Mouse (Mus musculus) embryonic facial prominence, embryonic 10.5 days (tissue): ENCODE measurements around the gene Gfod1. TPM values are rescaled to one million over a fixed set of nuclear protein-coding genes. Genes with fewer than 3 reads are reported as not detected.

Experiments used
- DNase-seq: peaks from one replicate; pipeline ENCODE4 v3.0.0-alpha.2; 2017; ENCODE audit warnings: low spot score
- H3K27ac ChIP-seq: fragments of 300-500 bp; sonication (generic); replicated peaks from 2 replicates; pipeline ENCODE4 v1.5.1; 2016; ENCODE audit warnings: mild to moderate bottlenecking
- H3K27me3 ChIP-seq: fragments of 300-500 bp; sonication (generic); replicated peaks from 2 replicates; pipeline ENCODE4 v1.6.1; 2016; ENCODE audit warnings: low read depth, mild to moderate bottlenecking; ENCODE audit not compliant: poor library complexity, severe bottlenecking
- H3K36me3 ChIP-seq: fragments of 300-500 bp; sonication (generic); replicated peaks from 2 replicates; pipeline ENCODE4 v1.6.1; 2016; ENCODE audit warnings: mild to moderate bottlenecking, moderate library complexity
- H3K4me1 ChIP-seq: fragments of 300-500 bp; sonication (generic); 2 replicates; pipeline ENCODE4 v1.6.1; 2016
- H3K4me3 ChIP-seq: fragments of 300-500 bp; sonication (generic); 2 replicates; pipeline ENCODE4 v1.5.1; 2016; ENCODE audit warnings: mild to moderate bottlenecking, moderate library complexity
- H3K9me3 ChIP-seq: fragments of 300-500 bp; sonication (generic); 2 replicates; pipeline ENCODE4 v1.6.1; 2016; ENCODE audit warnings: mild to moderate bottlenecking
- WGBS: fragments of 180-500 bp; shearing (Covaris S2); methylation state at CpG from one replicate; pipeline ENCODE4 v1.1.7; 2016; 5-methylcytosine and 5-hydroxymethylcytosine counted together
- polyA plus RNA-seq: library from polyadenylated mRNA; unstranded; fragments of >200 nt; fragmentation: Nextera tagmentation; extraction: Ambion mirVana; gene quantifications from 2 replicates; pipeline ENCODE4 v1.2.1, GENCODE M21; 2016

Gene Gfod1
- polyA plus RNA-seq, 1 experiment from 2014 or later, result 0.40 TPM

- Histone ChIP-seq H3K27me3 (peaks cover 7% of the 10 kb centered on the region; the same call in 1 of the 2 replicates), H3K9me3 (no peaks in the 10 kb centered on the region), H3K4me3 (no peak overlapping the region), H3K27ac (no peak overlapping the region), H3K4me1 (peaks cover 32% of the 10 kb centered on the region), H3K36me3 (no peaks in the 10 kb centered on the region)
- WGBS, result 63% methylated on average over 4 of the region's 4 CpGs
- DNase-seq, result no peak
Measured at GRCm38 (mm10) chr13:43218764-43219163, 85.2 kb downstream of the Gfod1 start.

- no peak for DNase-seq
- no peak overlapping the region for H3K27ac ChIP-seq
- H3K9me3 ChIP-seq, result no peaks in the 10 kb centered on the region
- H3K27me3 ChIP-seq, result peaks cover 7% of the 10 kb centered on the region; the same call in 1 of the 2 replicates
- H3K4me3 ChIP-seq, result no peak overlapping the region
- peaks cover 32% of the 10 kb centered on the region for H3K4me1 ChIP-seq
- 69% methylated on average over 4 of the region's 4 CpGs for WGBS
- no peaks in the 10 kb centered on the region for H3K36me3 ChIP-seq
Measured at GRCm38 (mm10) chr13:43218284-43218683, 85.7 kb downstream of the Gfod1 start.

- 74% methylated on average over 4 of the region's 4 CpGs for WGBS
- no peaks in the 10 kb centered on the region for H3K36me3 ChIP-seq
- no peak for DNase-seq
Measured at GRCm38 (mm10) chr13:43217686-43218085, 86.3 kb downstream of the Gfod1 start.

GRCm38 (mm10) chr13:43217059-43217458 lies 86.9 kb downstream of the Gfod1 start:
- DNase-seq, result no peak
- WGBS, result 88% methylated on average over 8 of the region's 8 CpGs

More at GRCm38 (mm10) chr13:43217686-43218085, 86.3 kb downstream of the Gfod1 start:
- Histone ChIP-seq H3K9me3 (no peaks in the 10 kb centered on the region), H3K27ac (no peak overlapping the region), H3K27me3 (peaks cover 7% of the 10 kb centered on the region; the same call in 1 of the 2 replicates), H3K4me1 (peaks cover 32% of the 10 kb centered on the region), H3K4me3 (no peak overlapping the region)

GRCm38 (mm10) chr13:43215994-43216706 lies 87.8 kb downstream of the Gfod1 start:
- WGBS, result 81% methylated on average over 9 of the region's 9 CpGs
- no peaks in the 10 kb centered on the region for H3K36me3 ChIP-seq

More at GRCm38 (mm10) chr13:43217059-43217458, 86.9 kb downstream of the Gfod1 start:
- H3K9me3 ChIP-seq, result no peaks in the 10 kb centered on the region
- H3K27ac ChIP-seq, result no peak overlapping the region
- peaks cover 37% of the 10 kb centered on the region for H3K4me1 ChIP-seq
- peaks cover 7% of the 10 kb centered on the region; the same call in 1 of the 2 replicates for H3K27me3 ChIP-seq
- no peaks in the 10 kb centered on the region for H3K36me3 ChIP-seq
- H3K4me3 ChIP-seq, result no peak overlapping the region

GRCm38 (mm10) chr13:43215144-43215993 lies 88.6 kb downstream of the Gfod1 start:
- H3K36me3 ChIP-seq, result no peaks in the 10 kb centered on the region
- peak overlapping the region; percentile 43 for H3K4me3 ChIP-seq
- H3K9me3 ChIP-seq, result no peaks in the 10 kb centered on the region
- peaks cover 45% of the 10 kb centered on the region for H3K4me1 ChIP-seq
- H3K27me3 ChIP-seq, result peaks cover 14% of the 10 kb centered on the region
- peak; percentile 60 for DNase-seq
- no peak overlapping the region for H3K27ac ChIP-seq
- 17% methylated on average over 19 of the region's 19 CpGs for WGBS

More at GRCm38 (mm10) chr13:43215994-43216706, 87.8 kb downstream of the Gfod1 start:
- DNase-seq, result no peak
- Histone ChIP-seq H3K27me3 (peaks cover 12% of the 10 kb centered on the region), H3K27ac (no peak overlapping the region), H3K4me3 (no peak overlapping the region), H3K4me1 (peaks cover 38% of the 10 kb centered on the region), H3K9me3 (no peaks in the 10 kb centered on the region)

GRCm38 (mm10) chr13:43212338-43212737 lies 91.6 kb downstream of the Gfod1 start:
- Histone ChIP-seq H3K4me1 (peaks cover 54% of the 10 kb centered on the region), H3K4me3 (no peak overlapping the region), H3K27ac (peak overlapping the region; percentile 31; the same call in 1 of the 2 replicates), H3K9me3 (no peaks in the 10 kb centered on the region), H3K27me3 (peaks cover 20% of the 10 kb centered on the region), H3K36me3 (no peaks in the 10 kb centered on the region)
- WGBS, result 67% methylated on average over 7 of the region's 7 CpGs
- DNase-seq, result no peak

- Histone ChIP-seq H3K4me1 (peaks cover 48% of the 10 kb centered on the region), H3K4me3 (no peak overlapping the region), H3K9me3 (no peaks in the 10 kb centered on the region), H3K36me3 (no peaks in the 10 kb centered on the region), H3K27ac (no peak overlapping the region), H3K27me3 (peaks cover 20% of the 10 kb centered on the region)
- DNase-seq, result no peak
- 89% methylated on average over 5 of the region's 5 CpGs for WGBS
Measured at GRCm38 (mm10) chr13:43210956-43211355, 93.0 kb downstream of the Gfod1 start.

- Histone ChIP-seq H3K27ac (no peak overlapping the region), H3K36me3 (no peaks in the 10 kb centered on the region), H3K4me1 (peaks cover 34% of the 10 kb centered on the region), H3K4me3 (no peak overlapping the region), H3K27me3 (peaks cover 20% of the 10 kb centered on the region), H3K9me3 (no peaks in the 10 kb centered on the region)
- 78% methylated on average over 5 of the region's 5 CpGs for WGBS
- DNase-seq, result no peak
Measured at GRCm38 (mm10) chr13:43209560-43209959, 94.4 kb downstream of the Gfod1 start.

- Histone ChIP-seq H3K9me3 (no peaks in the 10 kb centered on the region), H3K27me3 (peaks cover 15% of the 10 kb centered on the region), H3K4me3 (no peak overlapping the region), H3K36me3 (no peaks in the 10 kb centered on the region), H3K4me1 (peaks cover 33% of the 10 kb centered on the region), H3K27ac (no peak overlapping the region)
- peak; percentile 45 for DNase-seq
- 47% methylated on average over 16 of the region's 16 CpGs for WGBS
Measured at GRCm38 (mm10) chr13:43208914-43209439, 95.0 kb downstream of the Gfod1 start.

- Histone ChIP-seq H3K36me3 (no peaks in the 10 kb centered on the region), H3K4me3 (no peak overlapping the region), H3K27me3 (peaks cover 8% of the 10 kb centered on the region; the same call in 1 of the 2 replicates), H3K9me3 (no peaks in the 10 kb centered on the region), H3K27ac (no peak overlapping the region), H3K4me1 (peaks cover 34% of the 10 kb centered on the region)
- DNase-seq, result no peak
- WGBS, result 86% methylated on average over 12 of the region's 12 CpGs
Measured at GRCm38 (mm10) chr13:43206118-43206683, 97.8 kb downstream of the Gfod1 start.

GRCm38 (mm10) chr13:43203641-43204040 lies 100.3 kb downstream of the Gfod1 start:
- Histone ChIP-seq H3K4me3 (no peak overlapping the region), H3K27me3 (peaks cover 11% of the 10 kb centered on the region; the same call in 1 of the 2 replicates), H3K9me3 (no peaks in the 10 kb centered on the region), H3K36me3 (no peaks in the 10 kb centered on the region), H3K27ac (no peak overlapping the region), H3K4me1 (peaks cover 17% of the 10 kb centered on the region)
- WGBS, result 68% methylated on average over 5 of the region's 5 CpGs
- no peak for DNase-seq
